Mouse (Mus musculus): ENCODE results near the gene Iltifb. TPM values are rescaled to one million over a fixed set of nuclear protein-coding genes. Genes with fewer than 3 reads are reported as not detected.
"Not testable (repeated sequence)": the region's sequence is repeated elsewhere in the genome, so short reads cannot be mapped to it uniquely, and the experiment has no call there.

Iltifb gene
- not detected in 2 replicates for polyA plus RNA-seq (2016; fragmentation: Nextera tagmentation; extraction: Ambion mirVana)

- ATAC-seq (ENCODE audit: low FRiP score), result no peak
- Histone ChIP-seq H3K4me3 (no peak within 1 kb of the TSS), H3K36me3 (no peaks in the 10 kb centered on the region), H3K27me3 (no peaks in the 10 kb centered on the region), H3K4me1 (no peaks in the 10 kb centered on the region), H3K27ac (no peak within 1 kb of the TSS), H3K4me2 (replicated peaks) (no peak within 1 kb of the TSS), H3K9ac (no peak within 1 kb of the TSS), H3K9me3 (replicated peaks) (no peaks in the 10 kb centered on the region)
- WGBS, result 90% methylated on average over 6 of the region's 6 CpGs
These were observed at the start of gene Iltifb for GRCm38 (mm10) chr10:118294938-118295337. TSS of gene Iltifb (minus strand) at chr10:118295038.

GRCm38 (mm10) chr10:118343155-118343554, 48.3 kb upstream of the Iltifb start, which contains the start of gene Gm9046:
TSS of gene Gm9046 (minus strand) at chr10:118343255.
- not testable (repeated sequence) for H3K4me2 ChIP-seq (replicated peaks); H3K27ac ChIP-seq; H3K27me3 ChIP-seq; H3K4me3 ChIP-seq; H3K4me1 ChIP-seq; H3K36me3 ChIP-seq; H3K9ac ChIP-seq; H3K9me3 ChIP-seq (replicated peaks); ATAC-seq (ENCODE audit: low FRiP score)
- no CpG with 5 or more reads among the region's 14 CpGs for WGBS

- H3K27me3 ChIP-seq; H3K4me1 ChIP-seq; ATAC-seq (ENCODE audit: low FRiP score); H3K9ac ChIP-seq; H3K36me3 ChIP-seq; H3K4me3 ChIP-seq; H3K27ac ChIP-seq; H3K9me3 ChIP-seq (replicated peaks); H3K4me2 ChIP-seq (replicated peaks): not testable (repeated sequence)
- WGBS, result no CpG with 5 or more reads among the region's 14 CpGs
These were observed 42.9 kb upstream of the Iltifb start, which contains the start of gene Gm9045 for GRCm38 (mm10) chr10:118337731-118338130. TSS of gene Gm9045 (minus strand) at chr10:118337831.

GRCm38 (mm10) chr10:118332308-118332707, 37.5 kb upstream of the Iltifb start, which contains the start of gene Gm9044:
TSS of gene Gm9044 (minus strand) at chr10:118332408.
- H3K4me3 ChIP-seq; H3K9ac ChIP-seq; ATAC-seq (ENCODE audit: low FRiP score); H3K27ac ChIP-seq; H3K9me3 ChIP-seq (replicated peaks); H3K4me2 ChIP-seq (replicated peaks); H3K36me3 ChIP-seq; H3K27me3 ChIP-seq; H3K4me1 ChIP-seq: not testable (repeated sequence)
- no CpG with 5 or more reads among the region's 14 CpGs for WGBS

- no CpG with 5 or more reads among the region's 11 CpGs for WGBS
These were observed 32.0 kb upstream of the Iltifb start, which contains the start of gene Gm9040 for GRCm38 (mm10) chr10:118326869-118327268. TSS of gene Gm9040 (minus strand) at chr10:118326969.

GRCm38 (mm10) chr10:118319024-118319423, 24.2 kb upstream of the Iltifb start:
- Histone ChIP-seq H3K36me3 (no peaks in the 10 kb centered on the region), H3K27me3 (no peaks in the 10 kb centered on the region), H3K4me3 (no peak overlapping the region), H3K4me2 (replicated peaks) (no peak overlapping the region), H3K9ac (no peak overlapping the region), H3K4me1 (no peaks in the 10 kb centered on the region), H3K27ac (no peak overlapping the region), H3K9me3 (replicated peaks) (no peaks in the 10 kb centered on the region)
- no peak for ATAC-seq (ENCODE audit: low FRiP score)
- whole genome bisulfite sequencing, result 86% methylated on average over 8 of the region's 8 CpGs

More at GRCm38 (mm10) chr10:118326869-118327268, 32.0 kb upstream of the Iltifb start, which contains the start of gene Gm9040:
- H3K27me3 ChIP-seq; ATAC-seq (ENCODE audit: low FRiP score); H3K9ac ChIP-seq; H3K9me3 ChIP-seq (replicated peaks); H3K4me2 ChIP-seq (replicated peaks); H3K4me1 ChIP-seq; H3K4me3 ChIP-seq; H3K36me3 ChIP-seq; H3K27ac ChIP-seq: not testable (repeated sequence)

- H3K4me1 ChIP-seq; H3K9ac ChIP-seq; ATAC-seq (ENCODE audit: low FRiP score); H3K9me3 ChIP-seq (replicated peaks); H3K27ac ChIP-seq; H3K4me2 ChIP-seq (replicated peaks); H3K36me3 ChIP-seq; H3K27me3 ChIP-seq; H3K4me3 ChIP-seq: not testable (repeated sequence)
- 53% methylated on average over 2 of the region's 2 CpGs for WGBS
These were observed 7.3 kb upstream of the Iltifb start for GRCm38 (mm10) chr10:118302133-118302532.

- H3K4me2 ChIP-seq (replicated peaks); H3K9me3 ChIP-seq (replicated peaks); H3K27ac ChIP-seq; H3K36me3 ChIP-seq; H3K27me3 ChIP-seq; ATAC-seq (ENCODE audit: low FRiP score); H3K4me3 ChIP-seq; H3K4me1 ChIP-seq; H3K9ac ChIP-seq: not testable (repeated sequence)
- 87% methylated on average over 2 of the region's 5 CpGs for WGBS
These were observed 11.8 kb downstream of the Iltifb start for GRCm38 (mm10) chr10:118283016-118283415.

- H3K4me2 ChIP-seq (replicated peaks); H3K27me3 ChIP-seq; H3K9ac ChIP-seq; ATAC-seq (ENCODE audit: low FRiP score); H3K36me3 ChIP-seq; H3K27ac ChIP-seq; H3K9me3 ChIP-seq (replicated peaks); H3K4me3 ChIP-seq; H3K4me1 ChIP-seq: not testable (repeated sequence)
- WGBS, result 78% methylated on average over 7 of the region's 7 CpGs
These were observed 12.3 kb downstream of the Iltifb start for GRCm38 (mm10) chr10:118282565-118282964.

GRCm38 (mm10) chr10:118278069-118278468, 16.8 kb downstream of the Iltifb start:
- H3K36me3 ChIP-seq, H3K4me1 ChIP-seq: not testable (repeated sequence)
- no CpG with 5 or more reads among the region's 4 CpGs for WGBS

GRCm38 (mm10) chr10:118271416-118271815, 23.4 kb downstream of the Iltifb start:
- not testable (repeated sequence) for H3K9ac ChIP-seq; H3K4me3 ChIP-seq; H3K9me3 ChIP-seq (replicated peaks); ATAC-seq (ENCODE audit: low FRiP score); H3K4me1 ChIP-seq; H3K27ac ChIP-seq; H3K4me2 ChIP-seq (replicated peaks); H3K27me3 ChIP-seq; H3K36me3 ChIP-seq
- 80% methylated on average over 1 of the region's 2 CpGs for WGBS

More at GRCm38 (mm10) chr10:118278069-118278468, 16.8 kb downstream of the Iltifb start:
- H3K27me3 ChIP-seq; H3K4me3 ChIP-seq; H3K9me3 ChIP-seq (replicated peaks); H3K27ac ChIP-seq; ATAC-seq (ENCODE audit: low FRiP score); H3K9ac ChIP-seq; H3K4me2 ChIP-seq (replicated peaks): not testable (repeated sequence)

GRCm38 (mm10) chr10:118268812-118269211, 26.0 kb downstream of the Iltifb start:
- H3K9me3 ChIP-seq (replicated peaks); H3K27ac ChIP-seq; H3K36me3 ChIP-seq; ATAC-seq (ENCODE audit: low FRiP score); H3K4me3 ChIP-seq; H3K4me1 ChIP-seq; H3K27me3 ChIP-seq; H3K9ac ChIP-seq; H3K4me2 ChIP-seq (replicated peaks): not testable (repeated sequence)
- 33% methylated on average over 1 of the region's 8 CpGs for WGBS

GRCm38 (mm10) chr10:118258388-118258787, 36.5 kb downstream of the Iltifb start, which contains the start of gene Gm32802:
TSS of gene Gm32802 (plus strand) at chr10:118258688.
- H3K4me3 ChIP-seq; H3K4me2 ChIP-seq (replicated peaks); H3K9me3 ChIP-seq (replicated peaks); H3K27me3 ChIP-seq; H3K27ac ChIP-seq; H3K9ac ChIP-seq; H3K36me3 ChIP-seq; H3K4me1 ChIP-seq; ATAC-seq (ENCODE audit: low FRiP score): not testable (repeated sequence)
- no CpG with 5 or more reads among the region's 13 CpGs for WGBS

All from hindbrain, embryonic 12.5 days (tissue).